Mouse (Mus musculus): Measurements from ENCODE around the gene Pcolce. TPM values are rescaled to one million over a fixed set of nuclear protein-coding genes. Genes with fewer than 3 reads are reported as not detected.
A peak's percentile ranks its signal among the peaks of the same experiment; 100 is the strongest.
"Not testable (repeated sequence)": the region's sequence is repeated elsewhere in the genome, so short reads cannot be mapped to it uniquely, and the experiment has no call there.

Gene Pcolce
- polyA plus RNA-seq, 1 experiment from 2014 or later, result 44.6 TPM

DNA sequence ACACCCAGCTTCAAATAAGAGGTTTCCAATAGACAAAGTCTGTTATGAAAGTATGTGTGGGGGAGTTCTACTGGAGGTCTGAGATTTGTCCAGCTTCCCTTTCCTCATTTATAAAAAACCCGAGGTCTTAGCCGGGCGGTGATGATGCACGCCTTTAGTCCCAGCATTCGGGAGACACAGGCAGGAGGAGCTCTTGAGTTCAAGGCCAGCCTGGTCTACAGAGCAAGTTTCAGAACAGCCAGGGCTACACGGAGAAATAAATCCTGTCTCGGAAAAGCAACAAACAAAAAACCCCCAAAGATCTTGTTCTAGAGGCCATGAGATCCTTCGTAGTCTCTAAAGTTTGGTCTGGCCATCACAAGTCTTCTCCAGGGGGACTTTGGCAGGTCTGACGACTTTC, 14.4 kb upstream of the Pcolce start:
- peaks cover 15% of the 10 kb centered on the region for H3K4me1 ChIP-seq (replicated peaks; ENCODE audit: control insufficient read depth, insufficient read depth, low read length)
- peak; percentile 43 for TF ChIP-seq CTCF (IDR thresholded peaks at IDR 0.05; ENCODE audit: low read depth)
- peak overlapping the region; percentile 74 for H3K4me2 ChIP-seq (replicated peaks; ENCODE audit: low read depth)
- 1% methylated on average over 9 of the region's 9 CpGs for WGBS
- peak overlapping the region; percentile 73 for H3K4me3 ChIP-seq (ENCODE audit: low read depth, low read length)
- H3K27ac ChIP-seq (ENCODE audit: low read depth, low read length), result peak overlapping the region; percentile 77
- ATAC-seq, result no peak
- peak overlapping the region; percentile 49 for H3K9ac ChIP-seq (ENCODE audit: low read depth, low read length)
- no peaks in the 10 kb centered on the region for H3K27me3 ChIP-seq (replicated peaks; ENCODE audit: control insufficient read depth, insufficient read depth, low read length)
- no peaks in the 10 kb centered on the region for H3K9me3 ChIP-seq (ENCODE audit: control insufficient read depth)
- H3K36me3 ChIP-seq (ENCODE audit: control insufficient read depth, insufficient read depth), result no peaks in the 10 kb centered on the region

DNA sequence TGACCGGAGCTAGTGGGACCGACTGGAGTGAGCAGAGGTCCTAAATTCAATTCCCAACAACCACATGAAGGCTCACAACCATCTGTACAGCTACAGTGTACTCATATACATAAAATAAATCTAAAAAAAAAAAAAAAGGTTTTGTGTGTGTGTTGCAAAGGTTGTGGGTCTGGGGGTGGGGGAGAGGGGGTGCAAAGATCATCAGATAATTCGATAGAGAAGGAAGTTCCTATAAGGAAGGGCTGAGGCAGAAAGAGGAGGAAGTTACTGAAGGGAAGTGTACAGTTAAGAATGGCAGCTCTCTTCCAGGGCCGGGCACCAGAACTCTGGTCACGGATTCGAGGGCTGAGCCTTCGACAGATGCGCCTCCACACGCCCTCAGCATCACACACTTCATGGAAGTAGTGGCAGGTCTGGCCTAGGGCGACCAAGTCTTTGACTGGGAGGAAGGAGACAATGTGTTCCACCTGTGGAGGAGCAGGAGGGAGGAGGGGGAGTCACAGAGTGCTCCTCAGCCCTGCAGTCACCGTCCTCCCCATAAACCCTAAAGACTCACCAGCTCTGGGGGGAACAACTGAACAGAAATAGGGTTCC, 10.4 kb upstream of the Pcolce start:
- no peak overlapping the region for H3K9ac ChIP-seq (ENCODE audit: low read depth, low read length)
- WGBS, result 80% methylated on average over 11 of the region's 11 CpGs

DNA sequence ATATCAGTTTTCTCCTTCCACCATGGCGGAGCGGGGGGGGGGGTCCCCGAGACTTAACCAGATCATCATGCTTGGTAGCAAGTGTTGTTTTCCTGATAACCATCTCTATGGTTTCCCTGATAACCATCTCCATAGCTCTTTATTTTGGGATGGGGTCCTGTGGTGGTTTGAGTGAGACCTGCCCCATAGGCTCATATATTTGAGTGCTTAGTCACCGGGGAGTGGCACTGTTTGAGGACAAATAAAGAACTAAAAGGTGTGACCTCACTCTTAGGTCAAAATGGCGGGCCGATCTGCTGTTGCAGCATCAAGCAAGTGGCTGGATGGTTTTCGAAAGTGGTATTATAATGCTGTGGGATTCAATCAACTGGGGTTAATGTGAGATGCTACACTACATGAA, 1.8 kb upstream of the Pcolce start:
- Histone ChIP-seq H3K9me3 (ENCODE audit: control insufficient read depth) (no peaks in the 10 kb centered on the region), H3K4me3 (ENCODE audit: low read depth, low read length) (no peak overlapping the region), H3K27ac (ENCODE audit: low read depth, low read length) (no peak overlapping the region), H3K4me2 (replicated peaks; ENCODE audit: low read depth) (no peak overlapping the region), H3K27me3 (replicated peaks; ENCODE audit: control insufficient read depth, insufficient read depth, low read length) (no peaks in the 10 kb centered on the region), H3K4me1 (replicated peaks; ENCODE audit: control insufficient read depth, insufficient read depth, low read length) (peaks cover 6% of the 10 kb centered on the region; the same call in 1 of the 2 replicates), H3K36me3 (ENCODE audit: control insufficient read depth, insufficient read depth) (no peaks in the 10 kb centered on the region), H3K9ac (ENCODE audit: low read depth, low read length) (no peak overlapping the region)
- TF ChIP-seq CTCF (IDR thresholded peaks at IDR 0.05; ENCODE audit: low read depth), result no peak
- no peak for ATAC-seq
- WGBS, result 76% methylated on average over 7 of the region's 7 CpGs

More for the DNA sequence above, 10.4 kb upstream of the Pcolce start:
- Histone ChIP-seq H3K27me3 (replicated peaks; ENCODE audit: control insufficient read depth, insufficient read depth, low read length) (no peaks in the 10 kb centered on the region), H3K27ac (ENCODE audit: low read depth, low read length) (no peak overlapping the region), H3K9me3 (ENCODE audit: control insufficient read depth) (no peaks in the 10 kb centered on the region), H3K4me3 (ENCODE audit: low read depth, low read length) (no peak overlapping the region), H3K36me3 (ENCODE audit: control insufficient read depth, insufficient read depth) (no peaks in the 10 kb centered on the region), H3K4me1 (replicated peaks; ENCODE audit: control insufficient read depth, insufficient read depth, low read length) (no peaks in the 10 kb centered on the region), H3K4me2 (replicated peaks; ENCODE audit: low read depth) (no peak overlapping the region)
- no peak for TF ChIP-seq CTCF (IDR thresholded peaks at IDR 0.05; ENCODE audit: low read depth)
- ATAC-seq, result no peak

DNA sequence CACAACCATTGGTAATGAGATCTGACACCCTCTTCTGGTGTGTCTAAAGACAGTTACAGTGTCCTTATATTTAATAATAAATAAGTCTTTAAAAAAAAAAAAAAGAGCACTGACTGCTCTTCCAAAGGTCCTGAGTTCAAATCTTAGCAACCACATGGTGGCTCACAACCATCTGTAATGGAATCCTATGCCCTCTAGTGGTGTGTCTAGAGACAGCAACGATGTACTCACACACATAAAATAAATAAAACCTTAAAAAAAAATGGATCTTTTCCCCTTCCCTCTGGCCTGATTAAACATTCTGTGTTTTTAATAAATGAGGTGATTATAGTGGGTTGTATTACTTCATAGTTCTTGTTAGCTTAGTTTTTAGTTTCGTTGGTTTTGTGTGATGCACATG, 1.3 kb upstream of the Pcolce start:
- not testable (repeated sequence) for H3K9me3 ChIP-seq (ENCODE audit: control insufficient read depth); H3K4me1 ChIP-seq (replicated peaks; ENCODE audit: control insufficient read depth, insufficient read depth, low read length); H3K27ac ChIP-seq (ENCODE audit: low read depth, low read length); H3K4me3 ChIP-seq (ENCODE audit: low read depth, low read length); H3K36me3 ChIP-seq (ENCODE audit: control insufficient read depth, insufficient read depth); H3K27me3 ChIP-seq (replicated peaks; ENCODE audit: control insufficient read depth, insufficient read depth, low read length); ATAC-seq; H3K9ac ChIP-seq (ENCODE audit: low read depth, low read length); H3K4me2 ChIP-seq (replicated peaks; ENCODE audit: low read depth)
- TF ChIP-seq CTCF (IDR thresholded peaks at IDR 0.05; ENCODE audit: low read depth), result peak; percentile 36
- 96% methylated on average over 2 of the region's 2 CpGs for WGBS

DNA sequence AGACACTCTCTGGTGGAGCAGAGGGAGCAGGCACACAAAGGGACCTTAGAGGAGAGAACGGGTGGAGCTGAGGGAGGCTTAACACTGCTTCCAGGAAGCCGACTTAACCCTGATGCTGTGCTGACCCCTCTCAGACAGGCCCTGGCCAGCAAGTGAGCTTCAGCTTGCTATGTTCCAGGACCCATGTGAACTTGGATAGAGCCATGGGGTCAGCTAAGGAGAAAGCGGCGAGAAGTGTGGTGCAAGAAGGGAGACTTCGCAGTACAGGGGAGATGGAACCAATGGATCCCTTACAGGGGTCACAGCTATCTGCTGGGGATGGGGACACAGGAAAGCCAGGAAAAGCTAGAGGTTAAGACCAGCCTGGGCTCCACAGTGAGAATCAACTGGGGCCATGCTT, 508 bp downstream of the Pcolce start:
- Histone ChIP-seq H3K9me3 (ENCODE audit: control insufficient read depth) (no peaks in the 10 kb centered on the region), H3K27me3 (replicated peaks; ENCODE audit: control insufficient read depth, insufficient read depth, low read length) (no peaks in the 10 kb centered on the region), H3K4me2 (replicated peaks; ENCODE audit: low read depth) (no peak overlapping the region), H3K36me3 (ENCODE audit: control insufficient read depth, insufficient read depth) (no peaks in the 10 kb centered on the region), H3K4me1 (replicated peaks; ENCODE audit: control insufficient read depth, insufficient read depth, low read length) (peaks cover 10% of the 10 kb centered on the region; the same call in 1 of the 2 replicates), H3K4me3 (ENCODE audit: low read depth, low read length) (no peak overlapping the region), H3K9ac (ENCODE audit: low read depth, low read length) (peak overlapping the region; percentile 11; the same call in 1 of the 2 replicates), H3K27ac (ENCODE audit: low read depth, low read length) (0 out of 2 replicates have a peak overlapping the region, but pooled peaks have one; percentile 57)
- no peak for TF ChIP-seq CTCF (IDR thresholded peaks at IDR 0.05; ENCODE audit: low read depth)
- 0 out of 2 replicates have a peak, but pooled peaks have one; percentile 2 for ATAC-seq
- WGBS, result 69% methylated on average over 5 of the region's 5 CpGs

DNA sequence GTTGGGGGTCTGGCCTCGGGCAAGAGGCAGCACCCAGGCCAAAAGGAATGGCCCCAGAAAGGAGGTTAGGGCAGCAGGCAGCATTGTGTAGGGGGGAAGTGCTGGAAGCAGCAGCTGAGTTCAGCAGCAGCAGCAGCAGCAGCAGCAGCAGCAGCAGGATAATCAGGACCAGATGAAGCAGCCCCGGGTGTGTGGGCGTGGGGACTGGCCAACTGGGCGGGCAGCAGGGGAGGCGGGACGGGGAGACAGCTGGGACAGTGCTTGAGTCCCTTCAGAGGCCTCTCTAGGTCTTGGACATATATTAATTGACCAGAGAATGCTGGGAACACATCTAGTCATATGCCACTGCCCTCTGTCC, 2.4 kb downstream of the Pcolce start:
- WGBS, result 35% methylated on average over 6 of the region's 6 CpGs
- peak; percentile 16; the same call in 1 of the 2 replicates for ATAC-seq
- H3K27ac ChIP-seq (ENCODE audit: low read depth, low read length), result peak overlapping the region; percentile 64
- 0 out of 2 replicates have a peak overlapping the region, but pooled peaks have one; percentile 9 for H3K4me3 ChIP-seq (ENCODE audit: low read depth, low read length)
- peak overlapping the region; percentile 55 for H3K4me2 ChIP-seq (replicated peaks; ENCODE audit: low read depth)
- TF ChIP-seq CTCF (IDR thresholded peaks at IDR 0.05; ENCODE audit: low read depth), result no peak
- peaks cover 10% of the 10 kb centered on the region; the same call in 1 of the 2 replicates for H3K4me1 ChIP-seq (replicated peaks; ENCODE audit: control insufficient read depth, insufficient read depth, low read length)
- H3K9me3 ChIP-seq (ENCODE audit: control insufficient read depth), result no peaks in the 10 kb centered on the region
- peak overlapping the region; percentile 26; the same call in 1 of the 2 replicates for H3K9ac ChIP-seq (ENCODE audit: low read depth, low read length)
- H3K27me3 ChIP-seq (replicated peaks; ENCODE audit: control insufficient read depth, insufficient read depth, low read length), result no peaks in the 10 kb centered on the region
- H3K36me3 ChIP-seq (ENCODE audit: control insufficient read depth, insufficient read depth), result peaks cover 6% of the 10 kb centered on the region

Data from intestine, postnatal 0 days (tissue).